Mouse (Mus musculus): ENCODE data around the gene Gm37240. TPM values are rescaled to one million over a fixed set of nuclear protein-coding genes. Genes with fewer than 3 reads are reported as not detected.

Gm37240 gene
- total RNA-seq, 1 experiment from 2014 or later: 0.93 TPM

DNA sequence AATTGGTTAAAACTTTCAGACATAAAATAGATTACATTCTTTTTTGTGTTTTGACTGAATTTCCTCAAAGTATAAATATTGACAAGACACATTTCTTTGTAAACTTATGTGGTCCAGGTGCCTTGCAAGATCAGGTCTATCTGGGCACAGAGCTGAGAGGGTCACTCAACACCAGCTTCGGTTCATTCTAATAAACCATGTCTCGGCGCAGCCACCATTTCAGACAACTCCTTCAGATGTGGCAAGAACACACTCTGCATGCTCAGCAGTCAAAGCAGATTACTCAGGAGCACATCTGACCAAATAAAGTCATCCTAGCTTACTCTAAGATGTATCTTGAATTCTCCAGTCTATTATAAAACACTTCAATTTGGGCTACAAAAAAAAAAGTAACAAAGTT lies 1371.2 kb downstream of the Gm37240 start:
- no peak for ATAC-seq (ENCODE audit: extremely low read depth, insufficient number of reproducible peaks, low FRiP score, poor library complexity, severe bottlenecking)

DNA sequence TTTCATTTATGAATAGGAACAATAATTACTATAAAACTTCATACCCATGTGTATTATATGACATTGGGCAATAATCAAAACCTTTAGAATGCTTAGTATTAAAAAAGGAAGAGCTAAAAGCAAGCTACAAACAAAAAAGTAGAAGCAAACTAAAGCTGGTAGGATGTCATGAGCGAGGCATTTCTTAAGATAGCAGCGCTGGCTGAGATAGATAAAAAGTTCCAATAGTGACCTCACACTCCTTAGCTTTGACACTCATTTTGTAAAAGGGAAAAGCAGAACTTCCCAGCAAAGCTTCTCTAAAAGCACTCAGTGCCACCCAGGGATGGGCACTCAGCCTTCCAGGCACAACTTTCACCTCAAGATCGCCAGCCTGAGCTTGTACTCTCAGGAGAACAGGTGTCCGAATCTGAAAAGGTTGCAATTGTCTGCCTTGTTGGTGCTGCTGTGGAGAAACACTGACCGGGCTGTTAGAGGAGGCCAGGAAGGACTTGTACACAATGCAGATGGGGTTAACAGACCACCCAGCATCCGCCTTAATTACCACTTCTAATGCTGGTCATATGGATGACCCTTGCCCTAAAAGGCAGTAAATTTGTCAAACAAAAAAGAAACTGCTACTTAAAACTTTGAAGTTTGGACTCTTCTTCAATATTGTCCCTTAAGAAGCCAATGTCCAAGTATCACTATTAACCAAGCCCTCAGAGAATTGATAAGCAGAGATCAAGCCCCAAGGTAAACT lies 1374.4 kb downstream of the Gm37240 start:
- ATAC-seq (ENCODE audit: extremely low read depth, insufficient number of reproducible peaks, low FRiP score, poor library complexity, severe bottlenecking): no peak

DNA sequence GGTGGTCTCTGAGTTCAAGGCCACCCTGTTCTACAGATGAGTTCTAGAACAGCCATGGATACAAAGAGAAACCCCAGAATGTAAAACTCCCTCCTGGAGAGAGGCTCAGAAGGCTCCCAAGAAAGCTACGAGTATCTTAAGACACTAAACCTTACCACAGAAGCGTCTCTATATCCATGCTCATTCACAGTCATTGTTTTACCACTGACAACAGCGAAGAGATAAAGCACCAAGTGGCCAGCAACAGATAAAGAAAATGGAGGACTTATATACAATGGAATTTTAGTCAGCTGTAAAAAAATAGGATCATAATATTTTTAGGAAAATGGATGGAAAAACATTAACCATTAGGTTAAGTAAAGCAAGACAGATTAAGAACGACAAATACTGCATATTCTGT lies 1382.1 kb downstream of the Gm37240 start:
- ATAC-seq (ENCODE audit: extremely low read depth, insufficient number of reproducible peaks, low FRiP score, poor library complexity, severe bottlenecking): no peak

DNA sequence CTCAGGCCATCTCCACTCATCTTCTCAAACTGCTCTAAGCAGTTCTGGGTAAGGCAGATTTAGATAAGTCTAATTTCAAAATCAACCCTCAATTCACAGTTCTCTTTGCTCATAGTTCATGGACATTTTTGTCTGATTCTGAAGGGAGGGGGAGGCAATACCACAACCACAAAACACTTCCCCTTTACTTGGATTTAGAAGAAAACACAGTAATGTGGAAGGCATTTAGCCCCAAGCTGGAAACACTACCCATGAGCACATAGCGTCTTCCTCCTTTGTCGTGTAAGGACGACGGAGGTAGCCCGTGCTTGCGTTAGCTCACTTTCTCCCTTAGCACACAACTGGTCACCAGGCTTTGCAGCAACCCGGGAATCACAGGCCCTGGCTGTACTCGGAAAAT lies 1383.0 kb downstream of the Gm37240 start:
- ATAC-seq (ENCODE audit: extremely low read depth, insufficient number of reproducible peaks, low FRiP score, poor library complexity, severe bottlenecking): peak; percentile 70; the same call in 1 of the 2 replicates

DNA sequence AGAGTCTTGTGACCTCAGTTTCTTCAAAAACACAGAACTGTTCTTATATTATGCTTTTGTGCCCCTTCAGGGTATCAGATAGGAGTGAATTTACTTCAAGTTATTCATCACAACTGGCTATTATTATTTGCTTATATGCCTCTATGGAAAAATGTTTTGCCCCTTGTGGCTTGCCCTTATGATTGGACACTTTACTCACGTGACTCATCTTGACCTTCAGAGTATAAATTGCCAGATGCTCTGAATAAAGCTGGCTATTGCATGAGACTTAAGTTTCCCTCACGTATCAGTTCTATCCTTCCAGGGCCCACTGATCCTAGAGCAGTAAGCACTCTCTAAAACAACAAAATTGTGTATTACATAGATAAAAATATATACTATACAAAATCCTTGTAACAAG lies 1385.2 kb downstream of the Gm37240 start:
- ATAC-seq (ENCODE audit: extremely low read depth, insufficient number of reproducible peaks, low FRiP score, poor library complexity, severe bottlenecking): no peak

DNA sequence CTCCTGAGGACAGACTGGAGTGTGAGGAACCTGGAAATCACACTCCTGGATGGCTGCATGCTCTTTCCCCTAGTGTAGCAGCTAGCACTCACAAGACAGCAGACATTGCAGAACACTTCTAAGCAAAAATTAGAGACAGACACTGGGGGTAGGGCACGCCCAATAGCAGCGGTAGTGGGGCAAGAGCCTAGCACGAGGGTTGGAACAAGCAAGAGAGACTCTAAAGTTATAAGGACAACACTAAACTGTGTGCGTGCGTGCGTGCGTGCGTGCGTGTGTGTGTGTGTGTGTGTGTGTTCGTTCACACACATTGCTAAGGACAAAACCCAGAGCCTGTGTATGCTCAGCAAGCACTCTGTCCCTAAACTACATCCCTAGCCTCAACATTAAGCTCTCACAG lies 1386.8 kb downstream of the Gm37240 start:
- ATAC-seq (ENCODE audit: extremely low read depth, insufficient number of reproducible peaks, low FRiP score, poor library complexity, severe bottlenecking): no peak

DNA sequence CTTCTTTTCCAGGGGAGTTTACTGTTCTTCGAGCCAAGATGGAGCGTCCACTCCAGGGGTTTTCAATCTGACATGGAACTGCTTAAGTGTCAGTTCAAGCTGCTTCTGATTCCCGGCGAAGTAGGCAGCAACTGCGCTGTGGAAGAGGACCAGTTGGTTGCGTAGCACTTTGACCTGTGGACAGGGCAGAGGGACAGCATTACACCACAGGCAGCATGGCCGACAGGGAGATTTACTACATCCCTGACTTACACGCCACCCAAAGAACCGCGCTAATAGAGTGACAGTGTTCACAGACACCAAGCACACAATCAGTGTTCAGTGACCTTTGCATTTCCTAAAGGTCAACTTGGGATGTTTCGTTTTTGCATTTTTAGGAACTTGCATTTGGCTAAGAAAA lies 1389.6 kb downstream of the Gm37240 start:
- no peak for ATAC-seq (ENCODE audit: extremely low read depth, insufficient number of reproducible peaks, low FRiP score, poor library complexity, severe bottlenecking)

DNA sequence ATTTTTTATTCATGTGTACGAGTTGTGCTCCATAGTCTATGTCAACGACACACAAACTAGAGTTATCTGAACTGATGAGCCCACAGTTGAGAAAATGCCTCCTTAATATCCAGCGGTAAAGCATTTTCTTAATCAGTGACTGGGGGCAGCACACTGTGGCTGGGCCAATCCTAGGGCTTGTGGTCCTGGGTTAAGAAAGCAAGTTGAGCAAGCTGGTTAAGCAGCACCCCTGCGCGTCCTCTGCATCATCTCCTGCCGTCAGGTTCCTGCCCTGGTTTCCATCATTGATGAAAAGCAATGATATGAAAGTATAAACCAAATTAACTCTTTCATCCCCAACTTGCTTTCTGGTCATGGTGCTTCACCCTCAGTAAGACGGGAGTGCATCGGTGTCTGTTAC lies 1394.7 kb downstream of the Gm37240 start:
- no peak for ATAC-seq (ENCODE audit: extremely low read depth, insufficient number of reproducible peaks, low FRiP score, poor library complexity, severe bottlenecking)

DNA sequence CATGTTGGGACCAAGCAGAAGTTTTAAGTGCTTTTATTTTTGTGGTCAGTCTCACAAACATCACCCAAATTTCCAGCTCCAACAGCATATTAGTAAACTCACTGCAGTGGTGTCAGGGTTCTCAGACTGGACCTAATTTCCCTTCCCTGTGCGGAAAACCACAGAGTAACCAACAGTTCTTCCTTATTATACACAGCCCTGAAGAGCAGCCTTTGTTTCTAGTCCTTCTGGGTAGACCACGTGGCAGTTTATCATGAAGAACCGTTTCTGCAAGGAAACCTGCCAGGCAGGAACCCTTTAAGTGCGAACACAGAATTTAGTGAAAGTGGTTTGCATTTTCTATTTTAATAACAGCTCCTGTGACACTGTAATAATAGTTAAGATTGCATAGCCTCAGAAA lies 1395.2 kb downstream of the Gm37240 start:
- no peak for ATAC-seq (ENCODE audit: extremely low read depth, insufficient number of reproducible peaks, low FRiP score, poor library complexity, severe bottlenecking)

DNA sequence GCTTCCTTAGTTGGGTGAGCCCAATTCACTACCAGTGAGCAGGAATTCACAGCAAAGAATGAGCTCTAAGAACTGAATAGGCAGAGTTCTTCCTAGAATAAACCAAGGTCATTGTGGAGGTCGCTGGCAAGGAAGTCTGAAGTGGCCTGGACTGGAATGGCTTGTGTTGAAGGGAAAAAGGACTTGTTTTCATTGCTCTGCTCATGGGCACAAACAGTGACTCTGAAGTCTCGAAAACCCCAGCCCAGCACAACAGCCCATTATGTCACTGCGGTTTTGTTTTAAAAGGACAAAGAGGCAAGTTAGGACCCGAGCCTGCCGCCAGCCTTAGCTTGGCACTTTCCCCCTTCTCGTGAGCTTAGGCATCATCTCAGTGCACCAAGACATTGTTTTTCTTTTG lies 1398.6 kb downstream of the Gm37240 start:
- ATAC-seq (ENCODE audit: extremely low read depth, insufficient number of reproducible peaks, low FRiP score, poor library complexity, severe bottlenecking): no peak

DNA sequence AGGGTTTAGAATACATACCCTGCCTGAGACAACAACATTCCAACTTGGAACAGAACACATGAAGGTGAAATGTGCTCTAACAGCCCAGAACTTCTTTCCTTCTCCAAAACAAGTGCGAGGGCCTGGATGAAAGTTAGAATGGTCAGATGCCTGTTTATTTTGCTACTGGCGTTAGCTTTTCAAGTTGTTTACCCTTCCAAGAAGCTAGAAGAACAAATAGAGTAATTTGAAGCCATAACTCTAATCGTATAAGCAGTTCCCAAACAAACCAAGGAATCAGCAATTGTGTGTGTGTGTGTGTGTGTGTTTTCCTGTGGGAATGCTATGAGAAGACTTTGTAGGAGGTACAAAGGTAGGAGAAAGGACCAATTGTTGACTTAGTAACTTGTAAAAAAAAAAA lies 1402.4 kb downstream of the Gm37240 start:
- ATAC-seq (ENCODE audit: extremely low read depth, insufficient number of reproducible peaks, low FRiP score, poor library complexity, severe bottlenecking): no peak

DNA sequence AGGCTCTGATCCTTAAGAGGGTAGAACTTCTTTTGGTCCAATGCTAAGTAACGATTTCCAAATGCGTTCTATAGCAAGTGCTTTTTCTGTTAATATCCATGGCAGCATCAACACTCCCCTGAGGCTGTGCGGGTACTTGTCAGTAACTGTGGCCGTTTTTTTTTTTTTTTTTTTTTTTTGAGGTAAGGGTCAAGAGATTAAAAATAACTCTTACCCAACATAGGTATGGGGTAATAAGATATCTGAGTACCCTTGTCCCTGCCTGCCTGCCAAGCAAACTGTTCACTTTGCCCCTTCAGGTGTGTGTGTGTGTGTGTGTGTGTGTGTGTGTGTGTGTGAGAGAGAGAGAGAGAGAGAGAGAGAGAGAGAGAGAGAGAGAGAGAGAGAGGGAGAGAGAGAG lies 1403.0 kb downstream of the Gm37240 start:
- no peak for ATAC-seq (ENCODE audit: extremely low read depth, insufficient number of reproducible peaks, low FRiP score, poor library complexity, severe bottlenecking)

DNA sequence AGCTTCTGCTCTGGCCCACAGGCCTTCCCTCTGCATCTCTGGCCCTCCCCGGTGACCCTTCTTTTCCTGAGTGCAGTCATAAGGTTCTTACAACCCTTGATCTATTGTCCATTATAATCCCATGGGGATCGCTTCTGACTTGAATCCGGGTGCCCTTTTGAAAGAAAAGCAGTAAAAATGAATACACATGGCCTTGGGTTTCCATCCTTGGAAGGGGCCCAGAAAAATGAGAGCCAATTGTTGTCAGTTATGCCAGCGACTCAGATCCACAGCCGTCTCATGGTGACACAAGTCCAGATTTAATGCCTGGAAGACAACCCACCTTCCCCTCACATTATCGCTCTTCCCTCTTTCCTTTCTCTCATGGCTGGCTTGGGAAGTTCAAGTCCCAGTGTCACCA lies 1405.2 kb downstream of the Gm37240 start:
- no peak for ATAC-seq (ENCODE audit: extremely low read depth, insufficient number of reproducible peaks, low FRiP score, poor library complexity, severe bottlenecking)

DNA sequence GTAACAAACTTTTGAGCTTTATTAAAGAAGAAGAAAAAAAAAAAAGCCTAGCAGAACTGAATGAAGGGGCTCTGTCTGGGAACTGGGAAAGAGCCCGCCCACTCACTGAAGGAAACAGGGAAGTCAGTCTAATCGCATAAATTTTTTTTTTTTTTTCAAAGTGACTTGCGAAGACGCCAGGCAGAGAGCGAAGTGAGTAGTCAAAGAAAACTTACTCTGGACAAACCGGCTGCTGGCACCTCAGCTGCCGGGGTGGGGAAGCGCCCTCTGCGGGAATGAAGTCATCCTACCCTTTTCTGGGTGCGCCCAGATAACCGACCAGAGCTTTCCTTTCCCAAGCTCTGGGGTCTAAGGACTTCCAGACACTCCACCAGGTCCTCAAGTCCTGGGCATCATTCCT lies 1406.2 kb downstream of the Gm37240 start:
- ATAC-seq (ENCODE audit: extremely low read depth, insufficient number of reproducible peaks, low FRiP score, poor library complexity, severe bottlenecking): no peak

DNA sequence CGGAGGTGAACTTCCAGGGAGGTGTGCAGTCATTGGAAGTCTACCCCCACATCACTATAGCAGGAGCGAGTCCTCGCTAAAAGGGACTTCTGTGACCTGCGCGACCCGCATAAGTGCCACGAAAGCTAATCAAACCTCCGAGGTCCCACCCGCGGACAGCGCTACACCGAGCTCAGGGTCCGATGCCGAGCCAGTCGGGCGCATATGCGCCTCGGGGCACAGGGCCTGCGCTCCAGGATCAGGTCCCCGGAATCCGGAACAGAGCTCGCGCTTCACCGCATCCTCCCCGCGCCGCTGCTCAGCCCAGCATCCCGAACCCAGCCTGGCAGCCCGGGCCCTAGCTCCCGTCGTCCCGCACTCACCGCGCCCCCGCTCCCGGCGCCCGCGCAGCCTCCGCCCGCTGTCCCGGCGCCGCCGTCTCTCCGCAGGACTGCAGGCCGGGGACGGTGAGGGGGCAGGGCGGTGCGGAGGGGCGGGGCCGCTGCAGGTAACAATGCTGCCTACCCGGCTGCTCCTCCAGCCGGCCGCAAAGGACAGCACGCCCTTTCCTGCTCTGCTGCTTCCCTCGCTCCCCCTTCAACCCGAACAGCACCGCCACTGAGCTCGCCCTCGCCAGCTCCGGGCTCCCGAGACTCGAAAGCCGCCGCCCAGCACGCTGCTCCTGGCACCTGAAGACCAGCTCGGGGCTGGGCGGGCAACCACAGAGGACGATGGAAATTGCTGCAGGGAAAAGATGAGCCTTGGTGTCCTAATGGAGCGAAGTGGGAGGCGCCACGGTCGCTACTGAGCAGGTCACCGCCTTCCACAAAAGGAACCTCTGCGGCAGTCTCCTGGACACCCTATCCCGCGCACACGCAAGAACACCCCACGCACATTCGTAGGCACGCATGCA lies 1407.1 kb downstream of the Gm37240 start, which contains the start of gene Fhdc1:
Fhdc1 (minus strand) TSS at position 424 of the 892 bp plus-strand sequence.
- no peak for ATAC-seq (ENCODE audit: extremely low read depth, insufficient number of reproducible peaks, low FRiP score, poor library complexity, severe bottlenecking)

DNA sequence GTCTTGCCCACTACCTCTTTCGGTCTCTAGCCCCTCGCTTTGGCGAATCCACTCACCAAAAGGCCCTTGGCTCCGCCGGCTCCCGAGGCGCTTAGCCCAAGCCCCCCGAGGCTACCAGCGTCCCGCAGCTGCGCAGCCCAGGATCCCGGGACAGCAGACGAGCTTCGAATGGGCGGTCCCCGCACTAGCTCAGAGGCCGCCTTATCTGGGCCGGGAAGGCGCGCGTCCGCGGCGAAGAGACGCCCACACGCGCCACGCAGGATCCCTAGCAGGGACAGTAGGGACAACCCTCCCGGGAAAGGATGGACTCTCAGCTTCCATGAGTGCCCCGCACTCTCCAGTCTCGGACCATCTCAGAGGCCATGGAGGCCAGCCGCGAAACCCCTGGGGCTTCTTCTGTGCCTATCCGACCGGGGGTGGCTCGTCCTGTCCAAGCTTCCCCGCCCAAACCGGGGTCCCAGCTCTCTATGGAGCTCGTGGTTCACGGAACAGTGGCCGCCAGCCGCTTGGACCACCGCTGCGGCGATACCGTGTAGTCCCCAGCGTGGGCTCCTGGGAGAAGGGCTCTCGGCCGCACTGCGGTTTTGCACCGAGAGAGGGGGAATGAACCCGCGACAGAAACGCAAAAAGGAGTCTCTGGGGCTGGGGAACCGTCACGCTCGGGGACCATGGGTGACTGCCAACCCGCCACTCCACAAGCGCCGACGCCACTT lies 1407.9 kb downstream of the Gm37240 start:
- ATAC-seq (ENCODE audit: extremely low read depth, insufficient number of reproducible peaks, low FRiP score, poor library complexity, severe bottlenecking): no peak

DNA sequence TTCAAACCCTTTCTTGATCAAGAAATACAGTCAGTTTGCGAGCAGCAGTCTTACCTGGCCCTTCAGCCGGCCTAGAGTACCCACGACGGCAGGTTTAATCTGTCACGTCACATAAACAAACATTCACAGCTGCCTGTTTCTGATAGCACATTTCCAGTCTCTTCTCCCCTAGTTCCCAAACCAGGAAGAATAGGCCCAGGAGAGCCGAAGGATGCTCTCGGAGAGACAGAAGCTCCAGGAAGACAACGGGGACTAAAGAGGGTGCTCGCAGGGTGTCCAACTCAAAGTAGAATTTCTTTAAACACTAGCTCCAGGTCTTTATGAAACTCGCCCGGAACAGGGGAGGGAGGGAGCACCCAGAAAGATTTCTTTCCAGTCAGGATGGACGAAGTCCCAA lies 1408.4 kb downstream of the Gm37240 start:
- ATAC-seq (ENCODE audit: extremely low read depth, insufficient number of reproducible peaks, low FRiP score, poor library complexity, severe bottlenecking): no peak

DNA sequence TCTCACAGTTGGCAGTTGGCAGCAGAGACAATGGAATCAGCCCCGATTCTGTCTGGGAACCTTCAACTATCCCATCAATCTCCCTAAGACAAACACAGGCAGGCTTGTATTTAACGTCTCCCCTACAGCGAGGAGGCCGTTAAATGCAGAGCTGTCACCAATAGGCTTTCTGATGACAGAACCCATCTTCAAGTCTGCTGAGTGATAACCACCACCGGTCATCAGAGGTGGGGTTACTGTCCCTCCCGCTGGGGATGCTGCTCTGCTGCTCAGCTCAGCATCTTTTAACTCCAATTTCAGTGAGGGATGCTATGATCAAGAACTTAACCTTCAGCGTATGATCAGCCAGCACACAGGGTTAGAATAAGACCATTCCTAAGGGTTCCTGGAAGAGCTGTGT lies 1409.1 kb downstream of the Gm37240 start:
- no peak for ATAC-seq (ENCODE audit: extremely low read depth, insufficient number of reproducible peaks, low FRiP score, poor library complexity, severe bottlenecking)

DNA sequence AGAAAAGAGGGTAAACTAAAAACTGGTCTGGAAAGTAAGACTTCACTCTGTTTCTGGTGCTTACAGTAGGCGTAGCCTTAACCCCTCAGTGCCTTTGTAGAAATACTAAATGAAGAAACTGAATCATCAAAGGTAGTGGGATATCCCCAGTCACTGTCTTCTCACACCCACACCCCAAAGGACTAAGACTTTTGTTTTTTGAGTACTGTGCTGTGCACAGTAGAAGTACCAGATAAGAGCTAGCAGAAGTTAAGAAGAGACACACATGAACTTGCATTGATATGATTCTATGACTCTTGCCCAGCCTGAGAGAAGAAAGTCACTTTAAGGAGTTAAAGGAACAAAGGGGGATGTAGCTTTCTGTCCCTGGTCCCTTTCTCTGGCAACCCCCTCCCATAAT lies 1409.8 kb downstream of the Gm37240 start:
- no peak for ATAC-seq (ENCODE audit: extremely low read depth, insufficient number of reproducible peaks, low FRiP score, poor library complexity, severe bottlenecking)

Measured in neutrophil, adult 5-6 weeks (primary cell).